Mouse (Mus musculus): ENCODE measurements around the gene Dnajc30.

The Dnajc30 gene

GRCm38 (mm10) chr5:135109976-135110375, 46.0 kb downstream of the Dnajc30 start:
- no peak for DNase-seq

GRCm38 (mm10) chr5:135113782-135114181, 49.8 kb downstream of the Dnajc30 start:
- no peak for DNase-seq

- DNase-seq: no peak
Observed at GRCm38 (mm10) chr5:135115241-135115640, 51.2 kb downstream of the Dnajc30 start.

Measured in right cerebral cortex, postnatal 4 days (tissue).